Mouse (Mus musculus) C2C12 (cell line): ENCODE measurements at regions not wholly inside any gene's neighbourhood (a gene's known extent, or its start where the extent isn't known, plus 50 kb on each side); places are given as distances from the start of the nearest gene placed in this dataset.
"Not testable (repeated sequence)": the region's sequence is repeated elsewhere in the genome, so short reads cannot be mapped to it uniquely, and the experiment has no call there.

Experiments used
- CEBPB ChIP-seq: IDR thresholded peaks from one replicate; pipeline ENCODE4 v1.6.1; 2011; ENCODE audit warnings: low read depth, mild to moderate bottlenecking, control low read depth, moderate library complexity
- CTCF ChIP-seq: IDR thresholded peaks from one replicate; pipeline ENCODE4 v1.5.1; 2011; ENCODE audit not compliant: control insufficient read depth, insufficient read depth, insufficient read length
- FOSL1 ChIP-seq: IDR thresholded peaks from one replicate; pipeline ENCODE4 v1.8.0; 2011; ENCODE audit warnings: mild to moderate bottlenecking, low read length; ENCODE audit not compliant: poor library complexity, insufficient read depth, severe bottlenecking
- MAX ChIP-seq: IDR thresholded peaks from one replicate; pipeline ENCODE4 v1.6.1; 2011; ENCODE audit warnings: mild to moderate bottlenecking, control low read depth
- USF1 ChIP-seq: IDR thresholded peaks from one replicate; pipeline ENCODE4 v1.6.1; 2011; ENCODE audit warnings: low read depth, mild to moderate bottlenecking, control low read depth, moderate library complexity

- TF ChIP-seq CTCF, MAX, FOSL1, USF1, CEBPB: not testable (repeated sequence)
Observed at GRCm38 (mm10) chr1:166939744-166940143, 61.5 kb upstream of the Fam78b start.
